Mouse (Mus musculus) cerebellum, adult 2 months (tissue): Measurements from ENCODE around the gene Daam1.

ENCODE experiments used
- CTCF ChIP-seq: fragments of 200-500 bp; IDR thresholded peaks from 2 replicates; pipeline ENCODE4 v1.5.1; 2011; ENCODE audit warnings: low read depth, mild to moderate bottlenecking, control low read depth, low read length, moderate library complexity, borderline replicate concordance; ENCODE audit not compliant: insufficient read depth
- POLR2A ChIP-seq: fragments of 200-500 bp; IDR thresholded peaks from 2 replicates; pipeline ENCODE4 v1.6.1; 2011; ENCODE audit warnings: low read length, control low read depth, borderline replicate concordance; ENCODE audit not compliant: insufficient read depth

DNA sequence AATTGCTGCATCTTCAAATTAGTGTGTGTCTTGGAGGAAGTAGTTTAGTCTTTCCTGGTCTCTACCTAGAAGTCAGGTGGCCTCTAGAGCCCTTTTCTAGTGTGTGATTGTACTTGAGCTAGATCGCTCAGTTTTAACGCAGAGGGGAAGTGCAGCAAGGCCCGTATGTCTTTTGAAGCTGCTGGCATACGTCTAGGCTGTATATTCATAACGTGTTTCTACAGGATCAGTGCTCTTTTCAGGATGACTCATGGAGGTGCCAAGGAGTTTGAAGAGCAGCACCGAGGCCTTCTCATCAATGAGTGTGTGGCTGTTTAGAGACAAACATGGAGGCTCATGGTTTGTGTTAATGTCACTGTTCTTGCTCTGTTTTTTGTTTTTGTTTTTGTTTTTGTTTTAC lies 39.8 kb downstream of the Daam1 start:
- TF ChIP-seq CTCF (no peak), POLR2A (no peak)
